Mouse (Mus musculus): Measurements from ENCODE around the gene Pih1d1. TPM values are rescaled to one million over a fixed set of nuclear protein-coding genes. Genes with fewer than 3 reads are reported as not detected.

The Pih1d1 gene
- total and polyA plus RNA-seq, 3 experiments, result 141 to 148 TPM; not detected in 1

- H3K9me3 ChIP-seq (replicated peaks; ENCODE audit: insufficient read depth, low read length), result no peaks in the 10 kb centered on the region
- TF ChIP-seq ZC3H11A (IDR thresholded peaks at IDR 0.05; ENCODE audit: low read depth, low read length) (no peak), GABPA (IDR thresholded peaks at IDR 0.05; ENCODE audit: low read depth, low read length) (no peak), MYC (IDR thresholded peaks at IDR 0.05; ENCODE audit: low read depth, low read length) (no peak), ZKSCAN1 (IDR thresholded peaks at IDR 0.05; ENCODE audit: low read depth, low read length) (no peak), USF2 (IDR thresholded peaks at IDR 0.05; ENCODE audit: borderline replicate concordance in 1 of 2, insufficient read depth in 1 of 2, low read depth in 1 of 2, low read length in 2 of 2) (no peak), MAX (IDR thresholded peaks at IDR 0.05; ENCODE audit: low read length) (no peak), E2F4 (IDR thresholded peaks at IDR 0.05; ENCODE audit: borderline replicate concordance, low read depth, low read length) (no peak)
- peaks cover 0 to 1% of the 10 kb centered on the region in 2 experiments; a peak in 1 of 4 replicates for H3K27me3 ChIP-seq (ENCODE audit: control insufficient read depth in 1 of 2, insufficient read depth in 2 of 2, low read length in 2 of 2)
- peaks cover 4 to 12% of the 10 kb centered on the region in 2 experiments for H3K4me1 ChIP-seq (ENCODE audit: control insufficient read depth in 1 of 2, insufficient read depth in 2 of 2, low read length in 2 of 2)
- DNase-seq (ENCODE audit: low read depth, low spot score), result no peak
- H3K27ac ChIP-seq (ENCODE audit: control insufficient read depth, low read depth, low read length), result no peak overlapping the region
- peaks cover 0 to 8% of the 10 kb centered on the region in 2 experiments; a peak in 2 of 4 replicates for H3K36me3 ChIP-seq (ENCODE audit: control insufficient read depth in 1 of 2, insufficient read depth in 2 of 2, low read length in 2 of 2)
- no peak overlapping the region for H3K9ac ChIP-seq (ENCODE audit: control insufficient read depth, low read depth, low read length, poor library complexity, severe bottlenecking)
- no peak overlapping the region for H3K4me3 ChIP-seq (ENCODE audit: control insufficient read depth in 1 of 2, insufficient read depth in 1 of 2, low read depth in 2 of 2, low read length in 2 of 2)
- peaks cover 2% of the 10 kb centered on the region; the same call in 1 of the 2 replicates for H3K79me2 ChIP-seq (ENCODE audit: control insufficient read depth, insufficient read depth, low read length, poor library complexity)
Observed at GRCm38 (mm10) chr7:45158991-45159390, 4.9 kb downstream of the Pih1d1 start.

- no peak overlapping the region for H3K9ac ChIP-seq (ENCODE audit: control insufficient read depth, low read depth, low read length, poor library complexity, severe bottlenecking)
- H3K27ac ChIP-seq (ENCODE audit: control insufficient read depth, low read depth, low read length), result no peak overlapping the region
- no peaks in the 10 kb centered on the region for H3K9me3 ChIP-seq (replicated peaks; ENCODE audit: insufficient read depth, low read length)
- peaks cover 4 to 6% of the 10 kb centered on the region in 2 experiments; a peak in 3 of 4 replicates for H3K27me3 ChIP-seq (ENCODE audit: control insufficient read depth in 1 of 2, insufficient read depth in 2 of 2, low read length in 2 of 2)
- H3K4me1 ChIP-seq (ENCODE audit: control insufficient read depth in 1 of 2, insufficient read depth in 2 of 2, low read length in 2 of 2), result peaks cover 1 to 8% of the 10 kb centered on the region in 2 experiments
- TF ChIP-seq GATA1 (IDR thresholded peaks at IDR 0.05; ENCODE audit: low read depth, low read length), result no peak
- TF ChIP-seq RCOR1 (IDR thresholded peaks at IDR 0.05; ENCODE audit: low read depth, low read length), result no peak
- no peak for TF ChIP-seq ZKSCAN1 (IDR thresholded peaks at IDR 0.05; ENCODE audit: low read depth, low read length)
- TF ChIP-seq CTCF (IDR thresholded peaks at IDR 0.05 in 2 of 3, conservative IDR thresholded peaks at IDR 0.05 in 1 of 3; ENCODE audit: control insufficient read depth in 1 of 3, insufficient read depth in 1 of 3, low read depth in 2 of 3, low read length in 3 of 3, poor library complexity in 1 of 3, severe bottlenecking in 1 of 3), result no peak
- no peak for DNase-seq (ENCODE audit: low read depth, low spot score)
- peaks cover 0 to 5% of the 10 kb centered on the region in 2 experiments; a peak in 2 of 4 replicates for H3K36me3 ChIP-seq (ENCODE audit: control insufficient read depth in 1 of 2, insufficient read depth in 2 of 2, low read length in 2 of 2)
- H3K79me2 ChIP-seq (ENCODE audit: control insufficient read depth, insufficient read depth, low read length, poor library complexity), result no peaks in the 10 kb centered on the region
- no peak overlapping the region for H3K4me3 ChIP-seq (ENCODE audit: control insufficient read depth in 1 of 2, insufficient read depth in 1 of 2, low read depth in 2 of 2, low read length in 2 of 2)
Observed at GRCm38 (mm10) chr7:45160316-45160800, 6.3 kb downstream of the Pih1d1 start.

GRCm38 (mm10) chr7:45160866-45161265 is 6.8 kb downstream of the Pih1d1 start:
- H3K27me3 ChIP-seq (ENCODE audit: control insufficient read depth in 1 of 2, insufficient read depth in 2 of 2, low read length in 2 of 2), result peaks cover 4 to 9% of the 10 kb centered on the region in 2 experiments; a peak in 3 of 4 replicates
- no peaks in the 10 kb centered on the region for H3K9me3 ChIP-seq (replicated peaks; ENCODE audit: insufficient read depth, low read length)
- no peak overlapping the region for H3K4me3 ChIP-seq (ENCODE audit: control insufficient read depth in 1 of 2, insufficient read depth in 1 of 2, low read depth in 2 of 2, low read length in 2 of 2)
- TF ChIP-seq POLR2AphosphoS2 (IDR thresholded peaks at IDR 0.05; ENCODE audit: low read length) (no peak), MEF2A (IDR thresholded peaks at IDR 0.05; ENCODE audit: extremely low read depth, insufficient replicate concordance, low read depth, low read length, poor library complexity, severe bottlenecking) (no peak), GATA1 (IDR thresholded peaks at IDR 0.05; ENCODE audit: low read depth, low read length) (no peak), POLR2AphosphoS5 (IDR thresholded peaks at IDR 0.05; ENCODE audit: borderline replicate concordance, low read depth, low read length) (no peak), GABPA (IDR thresholded peaks at IDR 0.05; ENCODE audit: low read depth, low read length) (no peak), CHD1 (IDR thresholded peaks at IDR 0.05; ENCODE audit: low read depth, low read length) (no peak), EP300 (IDR thresholded peaks at IDR 0.05; ENCODE audit: low read depth in 1 of 2, low read length in 2 of 2) (no peak), ZNF384 (IDR thresholded peaks at IDR 0.05; ENCODE audit: low read depth, low read length) (no peak), MAZ (IDR thresholded peaks at IDR 0.05; ENCODE audit: low read depth, low read length) (no peak), MAFK (IDR thresholded peaks at IDR 0.05; ENCODE audit: borderline replicate concordance, low read depth, low read length) (no peak), ZC3H11A (IDR thresholded peaks at IDR 0.05; ENCODE audit: low read depth, low read length) (no peak)
- H3K9ac ChIP-seq (ENCODE audit: control insufficient read depth, low read depth, low read length, poor library complexity, severe bottlenecking), result no peak overlapping the region
- no peak overlapping the region for H3K27ac ChIP-seq (ENCODE audit: control insufficient read depth, low read depth, low read length)
- no peak for DNase-seq (ENCODE audit: low read depth, low spot score)
- H3K79me2 ChIP-seq (ENCODE audit: control insufficient read depth, insufficient read depth, low read length, poor library complexity), result no peaks in the 10 kb centered on the region
- H3K4me1 ChIP-seq (ENCODE audit: control insufficient read depth in 1 of 2, insufficient read depth in 2 of 2, low read length in 2 of 2), result peaks cover 0 to 3% of the 10 kb centered on the region in 2 experiments; a peak in 3 of 4 replicates
- H3K36me3 ChIP-seq (ENCODE audit: control insufficient read depth in 1 of 2, insufficient read depth in 2 of 2, low read length in 2 of 2), result peaks cover 0 to 4% of the 10 kb centered on the region in 2 experiments; a peak in 1 of 4 replicates
